ENCODE assay signal across 8 mouse cellular contexts in the genomic region with DNA sequence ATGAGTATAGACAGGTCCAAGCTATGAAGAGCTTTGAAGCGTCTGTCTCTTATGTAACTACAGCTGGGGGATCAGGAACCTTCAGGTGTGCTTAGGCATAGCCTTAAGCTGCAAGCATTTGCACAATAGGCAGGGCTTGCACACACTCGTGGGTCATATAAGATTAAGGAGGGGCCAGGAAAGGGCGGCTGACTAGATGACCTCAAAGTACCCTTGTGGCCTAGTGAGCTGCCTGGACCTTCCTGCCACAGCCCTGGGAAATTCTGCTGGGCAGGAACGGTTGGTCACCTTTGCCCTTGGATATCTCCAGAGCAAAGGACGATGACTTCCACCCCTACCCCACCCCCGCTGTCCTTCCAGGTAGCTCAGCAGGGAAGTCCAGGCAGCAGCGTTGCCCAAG. TPM values are rescaled to one million over a fixed set of nuclear protein-coding genes. Genes with fewer than 3 reads are reported as not detected.
A peak's percentile ranks its signal among the peaks of the same experiment; 100 is the strongest.
DNase-seq lines count a peak whose midpoint lies in the region; ATAC-seq and TF ChIP-seq lines count a peak whose summit lies in the region.

No protein-coding gene starts in this region.

- peak; percentile 40 for ATAC-seq in granulocyte monocyte progenitor cell, adult 5-6 weeks (replicated peaks; ENCODE audit: poor library complexity, severe bottlenecking)
- peak; percentile 2; the same call in 1 of the 2 replicates for ATAC-seq in kidney, embryonic 14.5 days (ENCODE audit: low FRiP score, low TSS enrichment)

- peak overlapping the region; percentile 3; the same call in 1 of the 2 replicates for H3K4me3 ChIP-seq in layer of hippocampus, adult 2 months
- H3K4me3 ChIP-seq in kidney, embryonic 14.5 days (ENCODE audit: low read length): no peak overlapping the region

- H3K36me3 ChIP-seq in kidney, embryonic 14.5 days (ENCODE audit: control insufficient read depth, insufficient read depth, low read length): no peaks in the 10 kb centered on the region

- TF ChIP-seq CTCF in layer of hippocampus, adult 2 months (conservative IDR thresholded peaks at IDR 0.05): no peak

- 44% methylated on average over 7 of the region's 7 CpGs for WGBS in kidney, embryonic 14.5 days

- H3K4me2 ChIP-seq in kidney, embryonic 14.5 days (replicated peaks; ENCODE audit: low read depth, low read length): no peak overlapping the region

- H3K9me3 ChIP-seq in kidney, embryonic 14.5 days (ENCODE audit: control insufficient read depth, low read length): no peaks in the 10 kb centered on the region

- H3K4me1 ChIP-seq in kidney, embryonic 14.5 days (ENCODE audit: control insufficient read depth, insufficient read depth, low read length): peaks cover 27% of the 10 kb centered on the region

- H3K27ac ChIP-seq in layer of hippocampus, adult 2 months: peak overlapping the region; percentile 93
- H3K27ac ChIP-seq in kidney, embryonic 14.5 days (ENCODE audit: low read depth, low read length): peak overlapping the region; percentile 43; the same call in 1 of the 2 replicates

- no peaks in the 10 kb centered on the region for H3K27me3 ChIP-seq in kidney, embryonic 14.5 days (ENCODE audit: control insufficient read depth, insufficient read depth, low read length)

- H3K9ac ChIP-seq in kidney, embryonic 14.5 days (ENCODE audit: low read depth, low read length): peak overlapping the region; percentile 35

- no peak for DNase-seq in layer of hippocampus, adult 2 months (ENCODE audit: low spot score in 2 of 2)
- DNase-seq in layer of hippocampus, adult 18-20 months (ENCODE audit: low spot score in 2 of 2): no peak
- DNase-seq in lung, postnatal 36 days: peak; percentile 75
- DNase-seq in frontal cortex, postnatal 10 days (ENCODE audit: low spot score in 2 of 2): no peak
- no peak for DNase-seq in T-cell, adult 2 months (ENCODE audit: low spot score)
- no peak for DNase-seq in B cell, adult 2 months

RNA-seq across cellular contexts. Expression of gene Ldha, which starts 1.8 kb away (rescaled TPM):
- total RNA-seq in layer of hippocampus, adult 2 months (2021): 100 to 1,000 TPM; 280 to 297 TPM
- total RNA-seq in layer of hippocampus, adult 18-20 months (2021): 100 to 1,000 TPM; 296 to 308 TPM
- 641 and 708 TPM in 2 replicates for total RNA-seq in granulocyte monocyte progenitor cell, adult 5-6 weeks (2014; fragmentation: Nextera tagmentation)
- total RNA-seq in granulocyte monocyte progenitor cell, adult 5-6 weeks (2017): 507 and 538 TPM in 2 replicates
- 1,311 and 1,396 TPM in 2 replicates for polyA plus RNA-seq in kidney, embryonic 14.5 days (2014; fragmentation: Nextera tagmentation; extraction: Ambion mirVana)

RNA-seq across cellular contexts. Expression of gene Ldhc, which starts 21.6 kb away (rescaled TPM):
- not detected for total RNA-seq in layer of hippocampus, adult 2 months (2021)
- total RNA-seq in layer of hippocampus, adult 18-20 months (2021): not detected
- 3.5 TPM in 1 of 2 replicates, not detected in the other for total RNA-seq in granulocyte monocyte progenitor cell, adult 5-6 weeks (2014; fragmentation: Nextera tagmentation)
- 1.2 TPM in 1 of 2 replicates, not detected in the other for total RNA-seq in granulocyte monocyte progenitor cell, adult 5-6 weeks (2017)
- polyA plus RNA-seq in kidney, embryonic 14.5 days (2014; fragmentation: Nextera tagmentation; extraction: Ambion mirVana): not detected in 2 replicates

RNA-seq across cellular contexts. Expression of gene Gtf2h1, which starts 43.5 kb away (rescaled TPM):
- total RNA-seq in layer of hippocampus, adult 2 months (2021): 10 to 100 TPM; 35.0 to 36.1 TPM
- total RNA-seq in layer of hippocampus, adult 18-20 months (2021): 10 to 100 TPM; 39.7 to 41.8 TPM
- total RNA-seq in granulocyte monocyte progenitor cell, adult 5-6 weeks (2014; fragmentation: Nextera tagmentation): 30.3 and 46.6 TPM in 2 replicates
- 67.0 and 83.9 TPM in 2 replicates for total RNA-seq in granulocyte monocyte progenitor cell, adult 5-6 weeks (2017)
- 37.0 and 43.2 TPM in 2 replicates for polyA plus RNA-seq in kidney, embryonic 14.5 days (2014; fragmentation: Nextera tagmentation; extraction: Ambion mirVana)

RNA-seq across cellular contexts. Expression of gene Hps5, which starts 43.6 kb away (rescaled TPM):
- total RNA-seq in layer of hippocampus, adult 2 months (2021): 10 to 100 TPM; 14.0 to 14.2 TPM
- total RNA-seq in layer of hippocampus, adult 18-20 months (2021): 10 to 100 TPM; 14.4 to 15.1 TPM
- 17.0 and 32.8 TPM in 2 replicates for total RNA-seq in granulocyte monocyte progenitor cell, adult 5-6 weeks (2014; fragmentation: Nextera tagmentation)
- total RNA-seq in granulocyte monocyte progenitor cell, adult 5-6 weeks (2017): 19.1 and 27.6 TPM in 2 replicates
- polyA plus RNA-seq in kidney, embryonic 14.5 days (2014; fragmentation: Nextera tagmentation; extraction: Ambion mirVana): 11.1 and 25.6 TPM in 2 replicates
